Mouse (Mus musculus) limb, embryonic 11.5 days (tissue): ENCODE data around the gene Rorc. TPM values are rescaled to one million over a fixed set of nuclear protein-coding genes. Genes with fewer than 3 reads are reported as not detected.

Source experiments
- ATAC-seq: fragments of 200-750 bp; cut with Nextera tagmentation; 2 replicates; pipeline ENCODE4 v1.8.0; 2017; ENCODE audit warnings: low read depth; ENCODE audit not compliant: insufficient number of reproducible peaks, low FRiP score, low TSS enrichment
- DNase-seq: peaks from one replicate; pipeline ENCODE4 v3.0.0-alpha.2; 2015; ENCODE audit warnings: low spot score
- H3K27ac ChIP-seq: fragments of 300-500 bp; sonication (generic); replicated peaks from 2 replicates; pipeline ENCODE4 v1.5.1; 2014; ENCODE audit warnings: low read depth, mild to moderate bottlenecking, low read length
- H3K27me3 ChIP-seq: fragments of 300-500 bp; sonication (generic); 2 replicates; pipeline ENCODE4 v1.6.1; 2014; ENCODE audit warnings: mild to moderate bottlenecking, low read length, mixed read lengths; ENCODE audit not compliant: control insufficient read depth, insufficient read depth
- H3K36me3 ChIP-seq: fragments of 300-500 bp; sonication (generic); 2 replicates; pipeline ENCODE4 v1.6.1; 2014; ENCODE audit warnings: mild to moderate bottlenecking, low read length, moderate library complexity, mixed read lengths; ENCODE audit not compliant: control insufficient read depth, insufficient read depth
- H3K4me1 ChIP-seq: fragments of 300-500 bp; sonication (generic); 2 replicates; pipeline ENCODE4 v1.6.1; 2014; ENCODE audit warnings: low read length, mixed read lengths; ENCODE audit not compliant: control insufficient read depth, insufficient read depth
- H3K4me2 ChIP-seq: fragments of 300-500 bp; sonication (generic); 2 replicates; pipeline ENCODE4 v1.6.1; 2014; ENCODE audit warnings: low read depth, mild to moderate bottlenecking, moderate library complexity; ENCODE audit not compliant: severe bottlenecking
- H3K4me3 ChIP-seq: fragments of 300-500 bp; sonication (generic); 2 replicates; pipeline ENCODE4 v1.5.1; 2014; ENCODE audit warnings: low read depth, low read length
- H3K9ac ChIP-seq: fragments of 300-500 bp; sonication (generic); 2 replicates; pipeline ENCODE4 v1.6.1; 2014; ENCODE audit warnings: mild to moderate bottlenecking, low read length
- H3K9me3 ChIP-seq: fragments of 300-500 bp; sonication (generic); 2 replicates; pipeline ENCODE4 v1.6.1; 2016; ENCODE audit warnings: low read length; ENCODE audit not compliant: control insufficient read depth
- WGBS: fragments of 180-500 bp; shearing (Covaris S2); extraction: QIAGEN DNeasy Blood & Tissue Kit; methylation state at CpG from one replicate; pipeline ENCODE4 v1.1.7; 2014; 5-methylcytosine and 5-hydroxymethylcytosine counted together
- polyA plus RNA-seq: library from polyadenylated mRNA; unstranded; fragments of >200 nt; fragmentation: Nextera tagmentation; extraction: Ambion mirVana; gene quantifications from 2 replicates; pipeline ENCODE4 v1.2.1, GENCODE M21; 2014

The Rorc gene
- polyA plus RNA-seq, 1 experiment from 2014 or later, result 0.44 TPM

GRCm38 (mm10) chr3:94379831-94380510 lies 7.4 kb downstream of the Rorc start:
- ATAC-seq, result no peak
- no peak overlapping the region for H3K4me2 ChIP-seq
- DNase-seq, result no peak
- 24% methylated on average over 9 of the region's 9 CpGs for WGBS
- H3K27ac ChIP-seq, result no peak overlapping the region
- H3K36me3 ChIP-seq, result no peaks in the 10 kb centered on the region
- no peak overlapping the region for H3K9ac ChIP-seq
- H3K9me3 ChIP-seq, result no peaks in the 10 kb centered on the region
- H3K4me1 ChIP-seq, result 0 out of 2 replicates have a peak, but pooled peaks cover 3% of the 10 kb centered on the region
- H3K4me3 ChIP-seq, result no peak overlapping the region
- no peaks in the 10 kb centered on the region for H3K27me3 ChIP-seq

GRCm38 (mm10) chr3:94382308-94382707 lies 9.7 kb downstream of the Rorc start:
- Histone ChIP-seq H3K27ac (no peak overlapping the region), H3K4me2 (no peak overlapping the region), H3K36me3 (no peaks in the 10 kb centered on the region), H3K9me3 (no peaks in the 10 kb centered on the region), H3K4me1 (0 out of 2 replicates have a peak, but pooled peaks cover 2% of the 10 kb centered on the region), H3K27me3 (no peaks in the 10 kb centered on the region), H3K4me3 (no peak overlapping the region), H3K9ac (no peak overlapping the region)
- DNase-seq (no peak), ATAC-seq (no peak)
- WGBS, result 55% methylated on average over 5 of the region's 5 CpGs

- no peak overlapping the region for H3K4me2 ChIP-seq
- 70% methylated on average over 3 of the region's 3 CpGs for WGBS
- no peak for DNase-seq
These were observed 10.9 kb downstream of the Rorc start for GRCm38 (mm10) chr3:94383476-94383875.

GRCm38 (mm10) chr3:94386671-94387070 lies 14.1 kb downstream of the Rorc start:
- ATAC-seq (no peak), DNase-seq (no peak)
- H3K36me3 ChIP-seq, result no peaks in the 10 kb centered on the region

More at GRCm38 (mm10) chr3:94383476-94383875, 10.9 kb downstream of the Rorc start:
- no peak overlapping the region for H3K4me3 ChIP-seq
- no peaks in the 10 kb centered on the region for H3K4me1 ChIP-seq
- H3K27me3 ChIP-seq, result no peaks in the 10 kb centered on the region
- no peak for ATAC-seq
- no peak overlapping the region for H3K9ac ChIP-seq
- no peak overlapping the region for H3K27ac ChIP-seq
- no peaks in the 10 kb centered on the region for H3K36me3 ChIP-seq
- no peaks in the 10 kb centered on the region for H3K9me3 ChIP-seq

GRCm38 (mm10) chr3:94387391-94387790 lies 14.8 kb downstream of the Rorc start:
- WGBS, result 86% methylated on average over 10 of the region's 10 CpGs
- no peak overlapping the region for H3K4me2 ChIP-seq
- no peaks in the 10 kb centered on the region for H3K27me3 ChIP-seq
- no peaks in the 10 kb centered on the region for H3K4me1 ChIP-seq
- H3K36me3 ChIP-seq, result no peaks in the 10 kb centered on the region
- DNase-seq (no peak), ATAC-seq (no peak)
- no peak overlapping the region for H3K4me3 ChIP-seq
- H3K27ac ChIP-seq, result no peak overlapping the region
- H3K9ac ChIP-seq, result no peak overlapping the region
- H3K9me3 ChIP-seq, result no peaks in the 10 kb centered on the region

More at GRCm38 (mm10) chr3:94386671-94387070, 14.1 kb downstream of the Rorc start:
- WGBS, result 65% methylated on average over 4 of the region's 4 CpGs
- Histone ChIP-seq H3K9ac (no peak overlapping the region), H3K27me3 (no peaks in the 10 kb centered on the region), H3K4me3 (no peak overlapping the region), H3K4me1 (no peaks in the 10 kb centered on the region), H3K27ac (no peak overlapping the region), H3K9me3 (no peaks in the 10 kb centered on the region), H3K4me2 (no peak overlapping the region)

GRCm38 (mm10) chr3:94388047-94388446 lies 15.5 kb downstream of the Rorc start:
- Histone ChIP-seq H3K36me3 (no peaks in the 10 kb centered on the region), H3K4me2 (no peak overlapping the region), H3K4me1 (no peaks in the 10 kb centered on the region), H3K27me3 (no peaks in the 10 kb centered on the region), H3K4me3 (no peak overlapping the region), H3K27ac (no peak overlapping the region), H3K9ac (no peak overlapping the region), H3K9me3 (no peaks in the 10 kb centered on the region)
- ATAC-seq (no peak), DNase-seq (no peak)
- WGBS, result 82% methylated on average over 5 of the region's 5 CpGs

- H3K27ac ChIP-seq, result no peak overlapping the region
- H3K4me3 ChIP-seq, result no peak overlapping the region
- no peak overlapping the region for H3K4me2 ChIP-seq
- WGBS, result 95% methylated on average over 16 of the region's 16 CpGs
- H3K9me3 ChIP-seq, result no peaks in the 10 kb centered on the region
- no peaks in the 10 kb centered on the region for H3K27me3 ChIP-seq
- H3K36me3 ChIP-seq, result no peaks in the 10 kb centered on the region
- ATAC-seq (no peak), DNase-seq (no peak)
- H3K4me1 ChIP-seq, result no peaks in the 10 kb centered on the region
- no peak overlapping the region for H3K9ac ChIP-seq
These were observed 16.8 kb downstream of the Rorc start for GRCm38 (mm10) chr3:94389420-94389819.

GRCm38 (mm10) chr3:94391001-94391400 lies 18.4 kb downstream of the Rorc start:
- Histone ChIP-seq H3K27ac (no peak overlapping the region), H3K4me2 (no peak overlapping the region), H3K9ac (no peak overlapping the region), H3K36me3 (no peaks in the 10 kb centered on the region), H3K4me1 (no peaks in the 10 kb centered on the region), H3K9me3 (no peaks in the 10 kb centered on the region), H3K27me3 (no peaks in the 10 kb centered on the region), H3K4me3 (no peak overlapping the region)
- no peak for ATAC-seq
- DNase-seq, result no peak
- WGBS, result 79% methylated on average over 5 of the region's 5 CpGs

- 89% methylated on average over 2 of the region's 2 CpGs for WGBS
These were observed 19.5 kb downstream of the Rorc start for GRCm38 (mm10) chr3:94392128-94392527.

More at GRCm38 (mm10) chr3:94392128-94392527, 19.5 kb downstream of the Rorc start:
- Histone ChIP-seq H3K4me1 (no peaks in the 10 kb centered on the region), H3K9me3 (no peaks in the 10 kb centered on the region), H3K27ac (no peak overlapping the region), H3K4me2 (no peak overlapping the region), H3K4me3 (no peak overlapping the region), H3K9ac (no peak overlapping the region), H3K36me3 (no peaks in the 10 kb centered on the region), H3K27me3 (no peaks in the 10 kb centered on the region; the same call in 1 of the 2 replicates)
- ATAC-seq, result no peak
- no peak for DNase-seq
